Mouse (Mus musculus) kidney, postnatal 0 days (tissue): ENCODE measurements around the gene Znrf1. TPM values are rescaled to one million over a fixed set of nuclear protein-coding genes. Genes with fewer than 3 reads are reported as not detected.

Experiments
- ATAC-seq: fragments of 200-750 bp; cut with Nextera tagmentation; replicated peaks from 2 replicates; pipeline ENCODE4 v1.8.0; 2017; ENCODE audit warnings: low read depth, moderate number of reproducible peaks, moderate TSS enrichment, moderate library complexity; ENCODE audit not compliant: low FRiP score
- DNase-seq: peaks from one replicate; pipeline ENCODE4 v3.0.0-alpha.2; 2016; ENCODE audit warnings: low spot score
- H3K27ac ChIP-seq: fragments of 300-500 bp; sonication (generic); 2 replicates; pipeline ENCODE4 v1.5.1; 2014; ENCODE audit warnings: mild to moderate bottlenecking
- H3K27me3 ChIP-seq: fragments of 300-500 bp; sonication (generic); 2 replicates; pipeline ENCODE4 v1.6.1; 2014; ENCODE audit warnings: low read length, mixed read lengths; ENCODE audit not compliant: insufficient read depth
- H3K36me3 ChIP-seq: fragments of 300-500 bp; sonication (generic); 2 replicates; pipeline ENCODE4 v1.6.1; 2014; ENCODE audit warnings: low read length, mixed read lengths; ENCODE audit not compliant: insufficient read depth
- H3K4me1 ChIP-seq: fragments of 300-500 bp; sonication (generic); replicated peaks from 2 replicates; pipeline ENCODE4 v1.6.1; 2014; ENCODE audit warnings: antibody characterized with exemption, low read length, mixed read lengths; ENCODE audit not compliant: insufficient read depth
- H3K4me2 ChIP-seq: fragments of 300-500 bp; sonication (generic); 2 replicates; pipeline ENCODE4 v1.6.1; 2014; ENCODE audit warnings: mild to moderate bottlenecking, low read length, moderate library complexity, mixed read lengths
- H3K4me3 ChIP-seq: fragments of 300-500 bp; sonication (generic); replicated peaks from 2 replicates; pipeline ENCODE4 v1.5.1; 2014; ENCODE audit warnings: low read depth, low read length
- H3K9ac ChIP-seq: fragments of 300-500 bp; sonication (generic); 2 replicates; pipeline ENCODE4 v1.6.1; 2014; ENCODE audit warnings: low read depth, low read length
- H3K9me3 ChIP-seq: fragments of 300-500 bp; sonication (generic); replicated peaks from 2 replicates; pipeline ENCODE4 v1.6.1; 2016; ENCODE audit warnings: low read length, inconsistent platforms, mixed read lengths
- CTCF ChIP-seq: IDR thresholded peaks from 2 replicates; pipeline ENCODE4 v1.5.1; 2016; ENCODE audit warnings: antibody characterized with exemption, low read depth, mild to moderate bottlenecking, moderate library complexity
- WGBS: fragments of 180-500 bp; shearing (Covaris S2); extraction: QIAGEN DNeasy Blood & Tissue Kit; methylation state at CpG from one replicate; pipeline ENCODE4 v1.1.7; 2014; 5-methylcytosine and 5-hydroxymethylcytosine counted together
- polyA plus RNA-seq: library from polyadenylated mRNA; unstranded; fragments of >200 nt; fragmentation: Nextera tagmentation; extraction: Ambion mirVana; gene quantifications from 2 replicates; pipeline ENCODE4 v1.2.1, GENCODE M21; 2015

Znrf1 gene
- polyA plus RNA-seq, 1 experiment from 2014 or later: 22.5 TPM

DNA sequence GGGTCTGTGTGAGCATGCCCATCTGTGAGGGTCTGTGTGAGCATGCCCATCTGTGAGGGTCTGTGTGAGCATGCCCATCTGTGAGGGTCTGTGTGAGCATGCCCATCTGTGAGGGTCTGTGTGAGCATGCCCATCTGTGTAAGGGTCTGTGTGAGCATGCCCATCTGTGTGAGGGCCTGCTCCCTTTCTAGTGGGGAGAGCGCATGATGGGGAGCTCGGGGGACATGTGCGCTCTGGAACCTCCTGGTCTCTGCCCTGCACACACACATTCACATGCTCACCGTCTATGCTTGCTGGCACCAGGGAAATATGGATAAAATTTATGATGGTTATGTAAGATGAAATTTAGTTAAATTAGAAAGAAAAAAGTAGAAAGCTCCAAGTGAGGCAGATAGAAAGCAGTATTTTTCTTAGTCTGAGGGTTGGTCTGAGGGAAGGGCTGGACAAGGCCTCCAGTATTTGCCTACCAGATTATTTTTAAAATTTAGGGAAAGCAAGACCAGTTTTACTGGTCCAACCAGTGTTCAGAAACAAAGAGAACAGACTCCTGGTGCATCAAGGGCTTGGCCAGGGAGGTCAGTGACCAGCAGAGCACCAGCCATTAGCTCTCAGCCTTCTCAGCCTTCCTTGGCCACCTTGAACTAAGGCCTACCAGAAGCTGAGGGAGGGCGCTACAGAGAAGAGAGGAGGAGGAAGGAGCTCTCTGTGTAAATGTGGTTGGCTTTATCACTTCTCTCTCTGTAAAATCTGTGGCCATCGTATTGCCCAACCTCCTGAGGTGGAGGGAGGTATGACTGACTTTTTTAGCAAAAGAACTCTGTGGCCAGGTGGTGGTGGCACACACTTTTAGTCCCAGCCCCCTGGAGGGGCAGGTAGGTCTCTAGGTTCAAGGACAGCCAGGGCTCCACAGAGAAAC lies 79.1 kb downstream of the Znrf1 start:
- no peak for DNase-seq
- WGBS: 87% methylated on average over 6 of the region's 6 CpGs
- H3K9ac ChIP-seq: no peak overlapping the region
- no peaks in the 10 kb centered on the region for H3K4me1 ChIP-seq
- no peak for TF ChIP-seq CTCF
- no peak for ATAC-seq
- H3K4me3 ChIP-seq: no peak overlapping the region
- H3K36me3 ChIP-seq: no peaks in the 10 kb centered on the region
- H3K27ac ChIP-seq: no peak overlapping the region
- no peaks in the 10 kb centered on the region for H3K27me3 ChIP-seq
- no peaks in the 10 kb centered on the region for H3K9me3 ChIP-seq
- H3K4me2 ChIP-seq: no peak overlapping the region

DNA sequence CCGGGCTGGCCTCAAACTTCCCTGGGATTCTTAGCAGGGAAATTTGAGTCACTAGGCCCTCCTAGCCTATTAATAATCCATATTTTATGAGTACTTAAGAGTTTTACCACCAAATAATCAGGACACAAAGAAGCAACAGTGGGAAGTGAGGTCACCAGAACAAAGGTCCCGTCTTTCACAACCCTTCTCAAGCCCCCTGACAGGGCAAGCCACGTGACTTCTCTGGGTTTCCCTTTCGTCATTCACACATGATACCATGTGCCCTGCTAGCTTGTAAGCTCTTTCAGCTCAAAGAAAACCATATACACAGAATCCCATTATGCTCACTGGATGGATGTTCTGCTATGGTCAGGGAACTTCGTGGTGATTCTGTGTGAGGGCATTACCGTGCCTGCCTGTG lies 81.9 kb downstream of the Znrf1 start:
- H3K9ac ChIP-seq: no peak overlapping the region
- no peak for TF ChIP-seq CTCF
- H3K9me3 ChIP-seq: no peaks in the 10 kb centered on the region
- no peak overlapping the region for H3K4me3 ChIP-seq
- no peak for DNase-seq
- H3K4me2 ChIP-seq: no peak overlapping the region
- 76% methylated on average over 6 of the region's 6 CpGs for WGBS
- H3K27ac ChIP-seq: no peak overlapping the region
- no peaks in the 10 kb centered on the region for H3K27me3 ChIP-seq
- H3K36me3 ChIP-seq: peaks cover 10% of the 10 kb centered on the region; the same call in 1 of the 2 replicates
- ATAC-seq: no peak
- H3K4me1 ChIP-seq: no peaks in the 10 kb centered on the region

GRCm38 (mm10) chr8:111618273-111618672 lies 82.4 kb downstream of the Znrf1 start:
- H3K4me3 ChIP-seq: no peak overlapping the region
- WGBS: 95% methylated on average over 4 of the region's 4 CpGs
- DNase-seq (no peak), ATAC-seq (no peak)
- no peaks in the 10 kb centered on the region for H3K4me1 ChIP-seq
- no peak overlapping the region for H3K4me2 ChIP-seq
- H3K36me3 ChIP-seq: peaks cover 13% of the 10 kb centered on the region; the same call in 1 of the 2 replicates
- no peaks in the 10 kb centered on the region for H3K9me3 ChIP-seq
- H3K9ac ChIP-seq: no peak overlapping the region
- no peak overlapping the region for H3K27ac ChIP-seq
- no peak for TF ChIP-seq CTCF
- no peaks in the 10 kb centered on the region for H3K27me3 ChIP-seq

GRCm38 (mm10) chr8:111619936-111620335 lies 84.0 kb downstream of the Znrf1 start:
- Histone ChIP-seq H3K36me3 (peaks cover 13% of the 10 kb centered on the region; the same call in 1 of the 2 replicates), H3K27ac (no peak overlapping the region), H3K4me3 (no peak overlapping the region), H3K9ac (no peak overlapping the region), H3K27me3 (no peaks in the 10 kb centered on the region), H3K9me3 (no peaks in the 10 kb centered on the region), H3K4me2 (no peak overlapping the region), H3K4me1 (no peaks in the 10 kb centered on the region)
- WGBS: 64% methylated on average over 1 of the region's 1 CpGs
- TF ChIP-seq CTCF: no peak
- no peak for DNase-seq
- no peak for ATAC-seq

DNA sequence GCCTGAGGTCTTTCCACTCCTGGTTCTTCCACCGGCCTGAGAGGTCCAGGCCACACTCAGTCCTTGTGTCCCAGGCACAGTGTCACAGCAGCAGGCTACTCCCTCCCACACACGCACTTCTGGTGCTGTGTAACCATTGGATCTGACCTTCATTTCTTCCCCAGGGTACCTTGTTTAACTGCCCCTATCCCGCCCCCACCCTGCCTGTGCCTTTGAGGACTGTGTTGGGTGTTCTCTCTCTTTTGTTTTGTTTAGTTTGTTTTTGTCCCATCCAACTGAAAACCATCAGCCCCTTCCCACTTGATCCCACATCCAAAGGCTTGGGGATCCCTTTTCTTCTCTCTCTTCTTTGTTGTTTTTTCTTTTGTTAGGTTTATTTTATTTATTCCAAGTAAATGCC lies 86.2 kb downstream of the Znrf1 start:
- ATAC-seq (no peak), DNase-seq (no peak)
- TF ChIP-seq CTCF: no peak
- Histone ChIP-seq H3K27me3 (no peaks in the 10 kb centered on the region), H3K9me3 (no peaks in the 10 kb centered on the region), H3K4me1 (no peaks in the 10 kb centered on the region), H3K4me2 (no peak overlapping the region), H3K9ac (no peak overlapping the region), H3K27ac (no peak overlapping the region), H3K36me3 (peaks cover 13% of the 10 kb centered on the region; the same call in 1 of the 2 replicates), H3K4me3 (no peak overlapping the region)
- WGBS: 70% methylated on average over 3 of the region's 3 CpGs

DNA sequence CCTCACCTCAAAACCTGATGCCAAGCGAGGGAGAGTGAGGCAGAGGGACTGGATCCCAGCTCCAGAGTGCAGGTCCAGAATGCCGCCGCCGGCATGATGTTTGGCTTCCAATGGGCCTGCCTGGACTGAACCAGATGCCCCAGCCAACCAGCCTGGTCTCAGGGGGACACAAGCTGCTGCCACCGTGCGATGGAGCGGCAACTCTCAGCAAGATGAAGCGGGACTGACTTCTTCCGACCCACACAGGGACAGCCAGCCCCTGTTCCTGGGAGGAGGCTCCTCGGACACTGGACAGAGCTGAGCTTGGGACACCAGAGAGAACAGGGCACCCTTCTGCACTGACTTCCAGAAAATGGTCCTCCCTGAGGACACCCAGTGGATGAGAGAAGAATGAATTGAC lies 86.7 kb downstream of the Znrf1 start:
- Histone ChIP-seq H3K4me3 (no peak overlapping the region), H3K9me3 (no peaks in the 10 kb centered on the region), H3K4me2 (no peak overlapping the region), H3K4me1 (no peaks in the 10 kb centered on the region), H3K27me3 (no peaks in the 10 kb centered on the region), H3K9ac (no peak overlapping the region), H3K27ac (no peak overlapping the region), H3K36me3 (peaks cover 13% of the 10 kb centered on the region; the same call in 1 of the 2 replicates)
- DNase-seq (no peak), ATAC-seq (no peak)
- TF ChIP-seq CTCF: no peak
- 87% methylated on average over 10 of the region's 10 CpGs for whole genome bisulfite sequencing
